Mouse (Mus musculus): ENCODE data around the gene Gm17660. TPM values are rescaled to one million over a fixed set of nuclear protein-coding genes. Genes with fewer than 3 reads are reported as not detected.
A peak's percentile ranks its signal among the peaks of the same experiment; 100 is the strongest.

Gene Gm17660
- polyA plus RNA-seq, 1 experiment: not detected

- DNase-seq (ENCODE audit: low spot score): no peak
These were observed 3.3 kb upstream of the Gm17660 start for GRCm38 (mm10) chr5:104080736-104081135.

- DNase-seq (ENCODE audit: low spot score): no peak
These were observed 1.0 kb downstream of the Gm17660 start for GRCm38 (mm10) chr5:104076361-104076760.

GRCm38 (mm10) chr5:104074388-104074787 lies 3.0 kb downstream of the Gm17660 start:
- peak; percentile 51 for DNase-seq (ENCODE audit: low spot score)

GRCm38 (mm10) chr5:104073602-104074001 lies 3.8 kb downstream of the Gm17660 start:
- DNase-seq (ENCODE audit: low spot score): no peak

GRCm38 (mm10) chr5:104072272-104072886 lies 5.0 kb downstream of the Gm17660 start:
- no peak for DNase-seq (ENCODE audit: low spot score)

- no peak for DNase-seq (ENCODE audit: low spot score)
These were observed 6.4 kb downstream of the Gm17660 start for GRCm38 (mm10) chr5:104071048-104071447.

- no peak for DNase-seq (ENCODE audit: low spot score)
These were observed 8.7 kb downstream of the Gm17660 start for GRCm38 (mm10) chr5:104068751-104069150.

GRCm38 (mm10) chr5:104062773-104063551 lies 14.4 kb downstream of the Gm17660 start:
- DNase-seq (ENCODE audit: low spot score): no peak

- no peak for DNase-seq (ENCODE audit: low spot score)
These were observed 15.3 kb downstream of the Gm17660 start for GRCm38 (mm10) chr5:104061936-104062772.

- no peak for DNase-seq (ENCODE audit: low spot score)
These were observed 17.0 kb downstream of the Gm17660 start for GRCm38 (mm10) chr5:104060429-104060828.

GRCm38 (mm10) chr5:104059628-104060027 lies 17.8 kb downstream of the Gm17660 start:
- DNase-seq (ENCODE audit: low spot score): no peak

- no peak for DNase-seq (ENCODE audit: low spot score)
These were observed 19.4 kb downstream of the Gm17660 start for GRCm38 (mm10) chr5:104058021-104058420.

GRCm38 (mm10) chr5:104056295-104056694 lies 21.1 kb downstream of the Gm17660 start:
- no peak for DNase-seq (ENCODE audit: low spot score)

GRCm38 (mm10) chr5:104055816-104056215 lies 21.6 kb downstream of the Gm17660 start:
- no peak for DNase-seq (ENCODE audit: low spot score)

GRCm38 (mm10) chr5:104054938-104055337 lies 22.5 kb downstream of the Gm17660 start:
- DNase-seq (ENCODE audit: low spot score): no peak

- DNase-seq (ENCODE audit: low spot score): no peak
These were observed 24.5 kb downstream of the Gm17660 start for GRCm38 (mm10) chr5:104052956-104053355.

- no peak for DNase-seq (ENCODE audit: low spot score)
These were observed 29.3 kb downstream of the Gm17660 start for GRCm38 (mm10) chr5:104048139-104048538.

GRCm38 (mm10) chr5:104047200-104048105 lies 30.0 kb downstream of the Gm17660 start:
- DNase-seq (ENCODE audit: low spot score): no peak

GRCm38 (mm10) chr5:104046256-104047199 lies 30.9 kb downstream of the Gm17660 start, which contains the start of gene Nudt9:
Gene Nudt9, plus strand, starts transcription at chr5:104046306.
- DNase-seq (ENCODE audit: low spot score): peak; percentile 88

- DNase-seq (ENCODE audit: low spot score): no peak
These were observed 33.7 kb downstream of the Gm17660 start for GRCm38 (mm10) chr5:104043704-104044103.
